10 mouse cellular contexts compared by ENCODE assay signal in the genomic region with DNA sequence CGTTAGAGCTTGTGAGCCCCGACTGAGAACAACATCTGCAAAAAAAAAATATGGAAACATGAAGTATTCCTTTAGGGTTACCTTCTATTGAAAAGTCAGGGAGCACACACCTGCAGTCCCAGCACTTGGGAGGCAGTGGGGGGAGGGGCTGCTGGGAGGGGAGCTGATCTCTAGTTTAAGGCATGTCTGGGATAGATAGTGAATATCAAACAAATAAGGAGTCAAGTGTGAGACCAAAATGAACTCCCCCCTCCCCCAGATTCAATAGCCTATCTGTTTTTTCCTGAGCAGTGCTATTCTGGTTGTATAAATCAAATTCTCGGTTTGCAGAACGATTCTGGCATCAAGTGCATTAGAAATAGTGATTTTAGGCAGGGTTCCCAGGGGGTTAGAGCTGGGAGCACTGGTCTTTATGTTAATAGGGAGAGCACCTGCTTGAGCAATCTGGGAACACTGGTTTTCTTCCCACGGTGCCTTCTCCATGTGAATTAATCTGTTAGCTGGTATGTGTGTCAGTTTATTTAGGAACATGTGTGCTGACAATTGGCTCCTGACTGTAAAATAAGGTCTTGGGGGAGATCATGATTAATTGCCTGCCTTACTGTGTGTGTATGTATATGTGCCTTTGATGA.
A peak's percentile ranks its signal among the peaks of the same experiment; 100 is the strongest.
DNase-seq lines count a peak whose midpoint lies in the region; ATAC-seq and TF ChIP-seq lines count a peak whose summit lies in the region.
"Had no signal": no experiment of that assay in that cellular context is flagged by ENCODE, and none has a peak within 500 bp of the region (broad histone marks: within the 10 kb centered on the region; RNA-seq: fewer than 3 reads in every experiment).

No protein-coding gene starts in this region.

- H3K36me3 ChIP-seq in heart, embryonic 12.5 days: no peaks in the 10 kb centered on the region
- no peaks in the 10 kb centered on the region for H3K36me3 ChIP-seq in limb, embryonic 14.5 days (ENCODE audit: control insufficient read depth, insufficient read depth, low read length)

- H3K9ac ChIP-seq in heart, embryonic 12.5 days: no peak overlapping the region
- H3K9ac ChIP-seq in limb, embryonic 14.5 days (ENCODE audit: low read depth, low read length, severe bottlenecking): no peak overlapping the region

- ATAC-seq in heart, embryonic 12.5 days (ENCODE audit: insufficient number of reproducible peaks, low FRiP score): no peak
- ATAC-seq in limb, embryonic 14.5 days (ENCODE audit: low FRiP score, low read depth): no peak
- no peak for ATAC-seq in frontal cortex, adult (ENCODE audit: low TSS enrichment)

- intact Hi-C loops in heart, postnatal 25 days (cut with DNase I): no loop called here
- intact Hi-C loops in left cerebral cortex, postnatal 25 days (cut with DNase I): loop anchor here (5.0 kb wide), 1 partner anchor 195 kb away; a partner anchor contains a TSS

- 33% methylated on average over 5 of the region's 5 CpGs for WGBS in heart, embryonic 12.5 days
- WGBS in limb, embryonic 14.5 days: 28% methylated on average over 5 of the region's 5 CpGs

- H3K27me3 ChIP-seq in heart, embryonic 12.5 days (replicated peaks): peaks cover 5% of the 10 kb centered on the region; the same call in 1 of the 2 replicates
- H3K27me3 ChIP-seq in limb, embryonic 14.5 days (ENCODE audit: control insufficient read depth, insufficient read depth, low read length): no peaks in the 10 kb centered on the region

- H3K4me1 ChIP-seq in heart, embryonic 12.5 days (replicated peaks): peaks cover 63% of the 10 kb centered on the region
- peaks cover 46% of the 10 kb centered on the region for H3K4me1 ChIP-seq in limb, embryonic 14.5 days (ENCODE audit: control insufficient read depth, insufficient read depth, low read length)

- H3K4me2 ChIP-seq in heart, embryonic 12.5 days: peak overlapping the region; percentile 78; the same call in 1 of the 2 replicates
- peak overlapping the region; percentile 79; the same call in 1 of the 2 replicates for H3K4me2 ChIP-seq in limb, embryonic 14.5 days (replicated peaks; ENCODE audit: low read depth, low read length, severe bottlenecking)

- peak overlapping the region; percentile 74; the same call in 1 of the 2 replicates for H3K27ac ChIP-seq in heart, embryonic 12.5 days (ENCODE audit: poor library complexity, severe bottlenecking)
- H3K27ac ChIP-seq in limb, embryonic 14.5 days (replicated peaks; ENCODE audit: low read depth, low read length): no peak overlapping the region
- H3K27ac ChIP-seq: macrophage had no signal

- no peak overlapping the region for H3K4me3 ChIP-seq in heart, embryonic 12.5 days
- H3K4me3 ChIP-seq in limb, embryonic 14.5 days (replicated peaks; ENCODE audit: low read length): no peak overlapping the region

- no peak for TF ChIP-seq POLR2A in limb, embryonic 14.5 days (IDR thresholded peaks at IDR 0.05; ENCODE audit: borderline replicate concordance, extremely low read depth, insufficient read depth, insufficient read length)

- no peak for DNase-seq in heart, postnatal 25 days (ENCODE audit: low spot score)
- peak; percentile 56 for DNase-seq in testis, postnatal 10 days (ENCODE audit: low spot score)
- no peak for DNase-seq in testis, postnatal 14 days (ENCODE audit: low spot score)
- no peak for DNase-seq in limb, embryonic 14.5 days (ENCODE audit: low spot score)
- no peak for DNase-seq in left cerebral cortex, postnatal 25 days (ENCODE audit: low spot score in 2 of 2)
- DNase-seq in c-Kit-positive CD71-positive TER-119-positive erythroid progenitor cells, embryonic 14.5 days (ENCODE audit: low spot score): no peak
- DNase-seq: B cell, adult 2 months had no signal

- no peaks in the 10 kb centered on the region for H3K9me3 ChIP-seq in heart, embryonic 12.5 days (replicated peaks)
- H3K9me3 ChIP-seq in limb, embryonic 14.5 days (ENCODE audit: control insufficient read depth, low read length): no peaks in the 10 kb centered on the region
